Mouse (Mus musculus) hindbrain, embryonic 13.5 days (tissue): Measurements from ENCODE around the gene Emilin3. TPM values are rescaled to one million over a fixed set of nuclear protein-coding genes. Genes with fewer than 3 reads are reported as not detected.

Experiments
- ATAC-seq: fragments of 200-750 bp; cut with Nextera tagmentation; 2 replicates; pipeline ENCODE4 v1.8.0; 2017; ENCODE audit warnings: moderate TSS enrichment; ENCODE audit not compliant: low FRiP score
- H3K27ac ChIP-seq: fragments of 300-500 bp; sonication (generic); 2 replicates; pipeline ENCODE4 v1.5.1; 2015; ENCODE audit warnings: inconsistent platforms, mild to moderate bottlenecking, moderate library complexity
- H3K27me3 ChIP-seq: fragments of 300-500 bp; sonication (generic); 2 replicates; pipeline ENCODE4 v1.6.1; 2015; ENCODE audit warnings: mild to moderate bottlenecking, inconsistent platforms
- H3K36me3 ChIP-seq: fragments of 300-500 bp; sonication (generic); 2 replicates; pipeline ENCODE4 v1.6.1; 2015; ENCODE audit warnings: mild to moderate bottlenecking, inconsistent platforms
- H3K4me1 ChIP-seq: fragments of 300-500 bp; sonication (generic); replicated peaks from 2 replicates; pipeline ENCODE4 v1.6.1; 2015; ENCODE audit warnings: inconsistent platforms
- H3K4me2 ChIP-seq: fragments of 300-500 bp; sonication (generic); 2 replicates; pipeline ENCODE4 v1.6.1; 2015; ENCODE audit warnings: inconsistent platforms, mild to moderate bottlenecking, moderate library complexity
- H3K4me3 ChIP-seq: fragments of 300-500 bp; sonication (generic); 2 replicates; pipeline ENCODE4 v1.5.1; 2015; ENCODE audit warnings: mild to moderate bottlenecking, inconsistent platforms
- H3K9ac ChIP-seq: fragments of 300-500 bp; sonication (generic); 2 replicates; pipeline ENCODE4 v1.6.1; 2015; ENCODE audit warnings: mild to moderate bottlenecking, inconsistent platforms
- H3K9me3 ChIP-seq: fragments of 300-500 bp; sonication (generic); 2 replicates; pipeline ENCODE4 v1.6.1; 2016; ENCODE audit warnings: inconsistent platforms
- WGBS: fragments of 180-500 bp; shearing (Covaris S2); methylation state at CpG from one replicate; pipeline ENCODE4 v1.1.7; 2015; 5-methylcytosine and 5-hydroxymethylcytosine counted together
- polyA plus RNA-seq: library from polyadenylated mRNA; unstranded; fragments of >200 nt; fragmentation: Nextera tagmentation; extraction: Ambion mirVana; gene quantifications from 2 replicates; pipeline ENCODE4 v1.2.1, GENCODE M21; 2015

Emilin3 gene
- polyA plus RNA-seq, 1 experiment from 2014 or later, result 0.90 TPM

GRCm38 (mm10) chr2:160883912-160884311 is 28.2 kb downstream of the Emilin3 start:
- no peak overlapping the region for H3K4me3 ChIP-seq
- H3K27ac ChIP-seq, result no peak overlapping the region
- H3K27me3 ChIP-seq, result peaks cover 10% of the 10 kb centered on the region
- no peaks in the 10 kb centered on the region for H3K36me3 ChIP-seq
- no peaks in the 10 kb centered on the region for H3K9me3 ChIP-seq
- H3K4me2 ChIP-seq, result no peak overlapping the region
- no peak for ATAC-seq
- H3K4me1 ChIP-seq, result peaks cover 14% of the 10 kb centered on the region
- WGBS, result 82% methylated on average over 4 of the region's 4 CpGs
- H3K9ac ChIP-seq, result no peak overlapping the region

- peaks cover 4% of the 10 kb centered on the region; the same call in 1 of the 2 replicates for H3K4me1 ChIP-seq
- no peak overlapping the region for H3K27ac ChIP-seq
- H3K36me3 ChIP-seq, result no peaks in the 10 kb centered on the region
- H3K9me3 ChIP-seq, result no peaks in the 10 kb centered on the region
- no peaks in the 10 kb centered on the region for H3K27me3 ChIP-seq
- H3K9ac ChIP-seq, result no peak overlapping the region
- H3K4me3 ChIP-seq, result no peak overlapping the region
- WGBS, result 85% methylated on average over 5 of the region's 5 CpGs
- no peak for ATAC-seq
- no peak overlapping the region for H3K4me2 ChIP-seq
Measured at GRCm38 (mm10) chr2:160882436-160882835, 29.7 kb downstream of the Emilin3 start.

- no peak for ATAC-seq
- Histone ChIP-seq H3K4me3 (no peak overlapping the region), H3K36me3 (no peaks in the 10 kb centered on the region), H3K4me2 (no peak overlapping the region), H3K9me3 (no peaks in the 10 kb centered on the region), H3K9ac (no peak overlapping the region), H3K27ac (no peak overlapping the region), H3K27me3 (no peaks in the 10 kb centered on the region), H3K4me1 (no peaks in the 10 kb centered on the region)
- WGBS, result 60% methylated on average over 6 of the region's 6 CpGs
Measured at GRCm38 (mm10) chr2:160881462-160882101, 30.5 kb downstream of the Emilin3 start.

- H3K4me3 ChIP-seq, result no peak within 1 kb of the TSS
- no peak within 1 kb of the TSS for H3K4me2 ChIP-seq
- no peaks in the 10 kb centered on the region for H3K27me3 ChIP-seq
- H3K9ac ChIP-seq, result no peak within 1 kb of the TSS
- H3K4me1 ChIP-seq, result no peaks in the 10 kb centered on the region
- ATAC-seq, result no peak
- H3K36me3 ChIP-seq, result no peaks in the 10 kb centered on the region
- no peak within 1 kb of the TSS for H3K27ac ChIP-seq
- H3K9me3 ChIP-seq, result peaks cover 5% of the 10 kb centered on the region; the same call in 1 of the 2 replicates
- 74% methylated on average over 13 of the region's 13 CpGs for WGBS
Measured at GRCm38 (mm10) chr2:160880453-160881195, 31.5 kb downstream of the Emilin3 start, which contains the start of gene Lpin3. Gene Lpin3 (plus strand): TSS chr2:160880670.

- H3K27ac ChIP-seq, result no peak overlapping the region
- H3K4me3 ChIP-seq, result no peak overlapping the region
- peaks cover 14% of the 10 kb centered on the region for H3K4me1 ChIP-seq
- no peaks in the 10 kb centered on the region for H3K36me3 ChIP-seq
- H3K4me2 ChIP-seq, result no peak overlapping the region
- no peak for ATAC-seq
- no peak overlapping the region for H3K9ac ChIP-seq
- H3K27me3 ChIP-seq, result no peaks in the 10 kb centered on the region
- peaks cover 5% of the 10 kb centered on the region; the same call in 1 of the 2 replicates for H3K9me3 ChIP-seq
- 79% methylated on average over 4 of the region's 4 CpGs for WGBS
Measured at GRCm38 (mm10) chr2:160876115-160876514, 36.0 kb downstream of the Emilin3 start.

- Histone ChIP-seq H3K9me3 (peaks cover 5% of the 10 kb centered on the region; the same call in 1 of the 2 replicates), H3K4me3 (no peak overlapping the region), H3K4me2 (no peak overlapping the region), H3K9ac (no peak overlapping the region), H3K4me1 (peaks cover 19% of the 10 kb centered on the region), H3K36me3 (no peaks in the 10 kb centered on the region), H3K27me3 (no peaks in the 10 kb centered on the region), H3K27ac (no peak overlapping the region)
- no peak for ATAC-seq
- 88% methylated on average over 5 of the region's 5 CpGs for WGBS
Measured at GRCm38 (mm10) chr2:160874231-160874877, 37.8 kb downstream of the Emilin3 start.

GRCm38 (mm10) chr2:160872890-160873382 is 39.2 kb downstream of the Emilin3 start, which contains the start of gene Zhx3:
Gene Zhx3 (minus strand): TSS chr2:160872998.
- no peaks in the 10 kb centered on the region for H3K36me3 ChIP-seq
- H3K4me3 ChIP-seq, result peak within 1 kb of the TSS; percentile 87
- peak within 1 kb of the TSS; percentile 98 for H3K9ac ChIP-seq
- peaks cover 19% of the 10 kb centered on the region for H3K4me1 ChIP-seq
- H3K9me3 ChIP-seq, result peaks cover 5% of the 10 kb centered on the region; the same call in 1 of the 2 replicates
- peak; percentile 98 for ATAC-seq
- WGBS, result 1% methylated on average over 45 of the region's 48 CpGs
- H3K4me2 ChIP-seq, result peak within 1 kb of the TSS; percentile 77
- no peaks in the 10 kb centered on the region for H3K27me3 ChIP-seq
- H3K27ac ChIP-seq, result peak within 1 kb of the TSS; percentile 99

- Histone ChIP-seq H3K4me2 (peak overlapping the region; percentile 77), H3K4me3 (peak overlapping the region; percentile 87), H3K27me3 (no peaks in the 10 kb centered on the region), H3K36me3 (no peaks in the 10 kb centered on the region), H3K9me3 (peaks cover 5% of the 10 kb centered on the region; the same call in 1 of the 2 replicates), H3K4me1 (peaks cover 19% of the 10 kb centered on the region), H3K9ac (peak overlapping the region; percentile 98), H3K27ac (peak overlapping the region; percentile 99)
- under 1% methylated on average over 39 of the region's 47 CpGs for WGBS
- ATAC-seq, result peak; percentile 89
Measured at GRCm38 (mm10) chr2:160872395-160872794, 39.7 kb downstream of the Emilin3 start.

- H3K4me3 ChIP-seq, result peak overlapping the region; percentile 14
- H3K9ac ChIP-seq, result 0 out of 2 replicates have a peak overlapping the region, but pooled peaks have one; percentile 35
- ATAC-seq, result no peak
- H3K27me3 ChIP-seq, result no peaks in the 10 kb centered on the region
- H3K4me2 ChIP-seq, result peak overlapping the region; percentile 44
- WGBS, result 79% methylated on average over 3 of the region's 3 CpGs
- peaks cover 5% of the 10 kb centered on the region; the same call in 1 of the 2 replicates for H3K9me3 ChIP-seq
- H3K36me3 ChIP-seq, result no peaks in the 10 kb centered on the region
- no peak overlapping the region for H3K27ac ChIP-seq
- peaks cover 19% of the 10 kb centered on the region for H3K4me1 ChIP-seq
Measured at GRCm38 (mm10) chr2:160871310-160871709, 40.8 kb downstream of the Emilin3 start.

- H3K36me3 ChIP-seq, result no peaks in the 10 kb centered on the region
- H3K4me1 ChIP-seq, result peaks cover 19% of the 10 kb centered on the region
- no peak overlapping the region for H3K9ac ChIP-seq
- 85% methylated on average over 3 of the region's 3 CpGs for WGBS
- no peak overlapping the region for H3K27ac ChIP-seq
- no peaks in the 10 kb centered on the region for H3K27me3 ChIP-seq
- H3K4me2 ChIP-seq, result no peak overlapping the region
- ATAC-seq, result no peak
- no peak overlapping the region for H3K4me3 ChIP-seq
- H3K9me3 ChIP-seq, result no peaks in the 10 kb centered on the region
Measured at GRCm38 (mm10) chr2:160869446-160869845, 42.7 kb downstream of the Emilin3 start.

- Histone ChIP-seq H3K4me2 (no peak overlapping the region), H3K9ac (no peak overlapping the region), H3K9me3 (no peaks in the 10 kb centered on the region), H3K27me3 (no peaks in the 10 kb centered on the region), H3K4me3 (no peak overlapping the region), H3K27ac (no peak overlapping the region), H3K4me1 (no peaks in the 10 kb centered on the region), H3K36me3 (no peaks in the 10 kb centered on the region)
- no peak for ATAC-seq
- WGBS, result 78% methylated on average over 2 of the region's 2 CpGs
Measured at GRCm38 (mm10) chr2:160865266-160865665, 46.9 kb downstream of the Emilin3 start.

GRCm38 (mm10) chr2:160864112-160864511 is 48.0 kb downstream of the Emilin3 start:
- Histone ChIP-seq H3K27ac (no peak overlapping the region), H3K9me3 (no peaks in the 10 kb centered on the region), H3K27me3 (no peaks in the 10 kb centered on the region), H3K4me3 (no peak overlapping the region), H3K4me1 (0 out of 2 replicates have a peak, but pooled peaks cover 3% of the 10 kb centered on the region), H3K4me2 (no peak overlapping the region), H3K36me3 (no peaks in the 10 kb centered on the region), H3K9ac (no peak overlapping the region)
- ATAC-seq, result no peak
- 96% methylated on average over 1 of the region's 1 CpGs for WGBS
